Comparison of ENCODE assay signal across 8 mouse cellular contexts in the genomic region with DNA sequence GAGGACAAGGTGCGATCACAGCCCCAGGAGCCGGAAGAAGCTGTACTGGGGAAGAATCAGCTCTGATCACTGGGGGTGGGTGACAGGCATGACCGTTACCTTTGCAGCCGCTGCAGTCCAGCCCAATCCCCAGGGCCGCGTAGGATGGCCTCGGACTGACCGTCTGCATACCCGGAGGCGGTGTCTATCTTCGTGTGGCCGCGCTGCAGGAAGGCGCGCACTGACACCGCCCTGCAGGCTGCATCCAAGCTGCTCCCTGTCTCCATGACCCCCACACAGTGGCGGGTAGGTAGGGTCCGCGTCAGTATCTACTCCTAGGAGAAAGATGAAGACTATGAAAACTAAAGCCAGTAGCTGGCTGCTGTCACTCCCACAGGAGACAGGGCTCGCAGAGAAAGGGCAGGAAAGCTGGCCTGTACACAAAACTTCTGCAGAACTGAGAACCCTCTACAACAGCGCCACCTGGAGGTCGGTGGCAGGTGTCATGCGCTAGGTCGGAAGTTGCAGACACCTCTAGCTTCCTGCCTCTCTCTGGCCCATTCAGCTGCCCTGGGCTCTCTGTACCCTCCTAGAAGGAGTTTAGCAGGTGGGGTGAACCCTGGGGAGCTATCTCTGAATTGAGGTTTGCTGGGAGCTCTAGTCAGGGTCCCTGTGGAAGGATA. TPM values are rescaled to one million over a fixed set of nuclear protein-coding genes. Genes with fewer than 3 reads are reported as not detected.
A peak's percentile ranks its signal among the peaks of the same experiment; 100 is the strongest.
DNase-seq lines count a peak whose midpoint lies in the region; ATAC-seq and TF ChIP-seq lines count a peak whose summit lies in the region.

No protein-coding gene starts in this region.

- no peaks in the 10 kb centered on the region; the same call in 1 of the 2 replicates for H3K27me3 ChIP-seq in embryonic facial prominence, embryonic 11.5 days (ENCODE audit: control insufficient read depth, insufficient read depth, low read length)
- H3K27me3 ChIP-seq in liver, adult 2 months (ENCODE audit: control insufficient read depth, insufficient read depth, low read length): no peaks in the 10 kb centered on the region
- H3K27me3 ChIP-seq in stomach, embryonic 15.5 days (replicated peaks): no peaks in the 10 kb centered on the region; the same call in 1 of the 2 replicates

- TF ChIP-seq CTCF in liver, adult 2 months (IDR thresholded peaks at IDR 0.05; ENCODE audit: low read depth, low read length): peak; percentile 92

- no peaks in the 10 kb centered on the region for H3K9me3 ChIP-seq in embryonic facial prominence, embryonic 11.5 days (replicated peaks; ENCODE audit: control insufficient read depth, low read length)
- H3K9me3 ChIP-seq in stomach, embryonic 15.5 days: no peaks in the 10 kb centered on the region

- H3K79me2 ChIP-seq in liver, adult 2 months (ENCODE audit: control insufficient read depth, insufficient read depth, low read length): no peaks in the 10 kb centered on the region

- DNase-seq in B cell, adult 2 months: peak; percentile 87
- DNase-seq in adrenal gland, postnatal 14 days: peak; percentile 93
- DNase-seq in embryonic facial prominence, embryonic 11.5 days (ENCODE audit: low spot score): peak; percentile 86
- peak; percentile 55 for DNase-seq in heart, adult 8-10 months (ENCODE audit: low spot score)
- DNase-seq in kidney, adult 18-20 months: peak; percentile 84
- DNase-seq in liver, adult 2 months (ENCODE audit: extremely low read depth, low read depth, low spot score): peak; percentile 90
- peak; percentile 66 to 81 for DNase-seq in natural killer cell, adult 2 months (ENCODE audit: low spot score in 2 of 2)

- no peak overlapping the region for H3K4me3 ChIP-seq in embryonic facial prominence, embryonic 11.5 days (ENCODE audit: low read depth, low read length)
- H3K4me3 ChIP-seq in liver, adult 2 months (ENCODE audit: insufficient read depth, low read depth, low read length): peak overlapping the region; percentile 73
- H3K4me3 ChIP-seq in stomach, embryonic 15.5 days (replicated peaks): peak overlapping the region; percentile 29

- 23% methylated on average over 24 of the region's 24 CpGs for WGBS in embryonic facial prominence, embryonic 11.5 days
- WGBS in liver, adult 2 months: 10% methylated on average over 24 of the region's 24 CpGs
- 23% methylated on average over 24 of the region's 24 CpGs for WGBS in stomach, embryonic 15.5 days

- no peak overlapping the region for H3K27ac ChIP-seq in embryonic facial prominence, embryonic 11.5 days (replicated peaks; ENCODE audit: low read depth, low read length)
- peak overlapping the region; percentile 100 for H3K27ac ChIP-seq in liver, adult 2 months (replicated peaks; ENCODE audit: insufficient read depth, low read depth, low read length)
- H3K27ac ChIP-seq in stomach, embryonic 15.5 days: no peak overlapping the region

- peak overlapping the region; percentile 25 for H3K4me2 ChIP-seq in embryonic facial prominence, embryonic 11.5 days (ENCODE audit: low read depth, low read length)
- peak overlapping the region; percentile 53 for H3K4me2 ChIP-seq in stomach, embryonic 15.5 days

- peak overlapping the region; percentile 22; the same call in 1 of the 2 replicates for H3K9ac ChIP-seq in embryonic facial prominence, embryonic 11.5 days (replicated peaks; ENCODE audit: low read length)
- H3K9ac ChIP-seq in liver, adult 2 months (ENCODE audit: low read depth, low read length): peak overlapping the region; percentile 81
- H3K9ac ChIP-seq in stomach, embryonic 15.5 days: no peak overlapping the region

- peak; percentile 70; the same call in 1 of the 2 replicates for ATAC-seq in embryonic facial prominence, embryonic 11.5 days (replicated peaks; ENCODE audit: insufficient number of reproducible peaks, low FRiP score, low TSS enrichment, low read depth)
- ATAC-seq in stomach, embryonic 15.5 days (ENCODE audit: insufficient read depth, low FRiP score, low read depth): peak; percentile 69

- H3K4me1 ChIP-seq in embryonic facial prominence, embryonic 11.5 days (ENCODE audit: control insufficient read depth, insufficient read depth, low read length): no peaks in the 10 kb centered on the region
- H3K4me1 ChIP-seq in liver, adult 2 months (ENCODE audit: control insufficient read depth, insufficient read depth, low read length): peaks cover 12% of the 10 kb centered on the region
- H3K4me1 ChIP-seq in stomach, embryonic 15.5 days: peaks cover 3% of the 10 kb centered on the region; the same call in 1 of the 2 replicates

- H3K36me3 ChIP-seq in embryonic facial prominence, embryonic 11.5 days (replicated peaks; ENCODE audit: control insufficient read depth, insufficient read depth, low read depth, low read length): no peaks in the 10 kb centered on the region
- H3K36me3 ChIP-seq in liver, adult 2 months (ENCODE audit: control insufficient read depth, insufficient read depth, low read length): no peaks in the 10 kb centered on the region
- no peaks in the 10 kb centered on the region for H3K36me3 ChIP-seq in stomach, embryonic 15.5 days

- TF ChIP-seq POLR2A in liver, adult 2 months (IDR thresholded peaks at IDR 0.05; ENCODE audit: extremely low read depth, insufficient read depth, low read length): peak; percentile 55; the same call in 1 of the 2 replicates

RNA-seq across cellular contexts. Expression of gene Mrto4, which starts 15.4 kb away (rescaled TPM):
- total RNA-seq in adrenal gland, postnatal 14 days (2021): 55.0 and 64.9 TPM in 2 replicates
- polyA plus RNA-seq in embryonic facial prominence, embryonic 11.5 days (2014; fragmentation: Nextera tagmentation; extraction: Ambion mirVana): 145 TPM in 2 replicates
- 10 to 100 TPM; 24.7 to 32.0 (median 29.1) TPM for total RNA-seq in heart, adult 8-10 months (2022)
- 26.0 and 27.9 TPM in 2 replicates for total RNA-seq in liver, adult 2 months (2014; rRNA removed)
- polyA plus RNA-seq in liver, adult 2 months (2012; rRNA removed): 17.2 and 22.8 TPM in 2 replicates
- 99.6 and 116 TPM in 2 replicates for polyA plus RNA-seq in stomach, embryonic 15.5 days (2015; fragmentation: Nextera tagmentation; extraction: Ambion mirVana)

RNA-seq across cellular contexts. Expression of gene Emc1, which starts 15.4 kb away (rescaled TPM):
- 41.2 and 43.1 TPM in 2 replicates for total RNA-seq in adrenal gland, postnatal 14 days (2021)
- 13.5 and 17.0 TPM in 2 replicates for polyA plus RNA-seq in embryonic facial prominence, embryonic 11.5 days (2014; fragmentation: Nextera tagmentation; extraction: Ambion mirVana)
- 10 to 100 TPM; 44.8 to 58.9 (median 48.6) TPM for total RNA-seq in heart, adult 8-10 months (2022)
- 23.0 and 23.6 TPM in 2 replicates for total RNA-seq in liver, adult 2 months (2014; rRNA removed)
- polyA plus RNA-seq in liver, adult 2 months (2012; rRNA removed): 22.2 and 22.3 TPM in 2 replicates
- 22.6 and 27.8 TPM in 2 replicates for polyA plus RNA-seq in stomach, embryonic 15.5 days (2015; fragmentation: Nextera tagmentation; extraction: Ambion mirVana)

RNA-seq across cellular contexts. Expression of gene Ubr4, which starts 15.5 kb away (rescaled TPM):
- total RNA-seq in adrenal gland, postnatal 14 days (2021): 124 and 133 TPM in 2 replicates
- 63.1 and 66.2 TPM in 2 replicates for polyA plus RNA-seq in embryonic facial prominence, embryonic 11.5 days (2014; fragmentation: Nextera tagmentation; extraction: Ambion mirVana)
- 100 to 1,000 TPM; 103 to 136 (median 112) TPM for total RNA-seq in heart, adult 8-10 months (2022)
- total RNA-seq in liver, adult 2 months (2014; rRNA removed): 56.7 and 94.2 TPM in 2 replicates
- 109 and 149 TPM in 2 replicates for polyA plus RNA-seq in liver, adult 2 months (2012; rRNA removed)
- 59.4 and 70.2 TPM in 2 replicates for polyA plus RNA-seq in stomach, embryonic 15.5 days (2015; fragmentation: Nextera tagmentation; extraction: Ambion mirVana)

RNA-seq across cellular contexts. Expression of gene Akr7a5, which starts 26.4 kb away (rescaled TPM):
- total RNA-seq in adrenal gland, postnatal 14 days (2021): 61.0 and 62.5 TPM in 2 replicates
- polyA plus RNA-seq in embryonic facial prominence, embryonic 11.5 days (2014; fragmentation: Nextera tagmentation; extraction: Ambion mirVana): 137 and 146 TPM in 2 replicates
- 10 to 100 TPM; 51.6 to 59.7 (median 56.5) TPM for total RNA-seq in heart, adult 8-10 months (2022)
- total RNA-seq in liver, adult 2 months (2014; rRNA removed): 142 and 183 TPM in 2 replicates
- polyA plus RNA-seq in liver, adult 2 months (2012; rRNA removed): 144 and 155 TPM in 2 replicates
- 111 and 125 TPM in 2 replicates for polyA plus RNA-seq in stomach, embryonic 15.5 days (2015; fragmentation: Nextera tagmentation; extraction: Ambion mirVana)

RNA-seq across cellular contexts. Expression of gene Pqlc2, which starts 26.4 kb away (rescaled TPM):
- total RNA-seq in adrenal gland, postnatal 14 days (2021): 7.5 and 10.0 TPM in 2 replicates
- 13.5 and 14.2 TPM in 2 replicates for polyA plus RNA-seq in embryonic facial prominence, embryonic 11.5 days (2014; fragmentation: Nextera tagmentation; extraction: Ambion mirVana)
- total RNA-seq in heart, adult 8-10 months (2022): 1 to 10 TPM; 5.1 to 6.9 (median 5.5) TPM
- total RNA-seq in liver, adult 2 months (2014; rRNA removed): 6.1 and 13.0 TPM in 2 replicates
- polyA plus RNA-seq in liver, adult 2 months (2012; rRNA removed): 37.2 and 42.8 TPM in 2 replicates
- 14.3 and 14.9 TPM in 2 replicates for polyA plus RNA-seq in stomach, embryonic 15.5 days (2015; fragmentation: Nextera tagmentation; extraction: Ambion mirVana)
